Mouse (Mus musculus) brain, embryonic 14.5 days (tissue): Measurements from ENCODE around the gene Rbm14.
A peak's percentile ranks its signal among the peaks of the same experiment; 100 is the strongest.

Experiments used
- CTCF ChIP-seq: fragments of 200-500 bp; IDR thresholded peaks from 2 replicates; pipeline ENCODE4 v1.5.1; 2012; ENCODE audit warnings: inconsistent platforms, mild to moderate bottlenecking, moderate library complexity, borderline replicate concordance; ENCODE audit not compliant: insufficient read depth, insufficient read length; ENCODE audit errors: extremely low read depth
- POLR2A ChIP-seq: fragments of 200-500 bp; IDR thresholded peaks from 2 replicates; pipeline ENCODE4 v1.6.1; 2012; ENCODE audit warnings: mild to moderate bottlenecking, inconsistent platforms, borderline replicate concordance; ENCODE audit not compliant: poor library complexity, insufficient read depth, insufficient read length, severe bottlenecking; ENCODE audit errors: extremely low read depth

DNA sequence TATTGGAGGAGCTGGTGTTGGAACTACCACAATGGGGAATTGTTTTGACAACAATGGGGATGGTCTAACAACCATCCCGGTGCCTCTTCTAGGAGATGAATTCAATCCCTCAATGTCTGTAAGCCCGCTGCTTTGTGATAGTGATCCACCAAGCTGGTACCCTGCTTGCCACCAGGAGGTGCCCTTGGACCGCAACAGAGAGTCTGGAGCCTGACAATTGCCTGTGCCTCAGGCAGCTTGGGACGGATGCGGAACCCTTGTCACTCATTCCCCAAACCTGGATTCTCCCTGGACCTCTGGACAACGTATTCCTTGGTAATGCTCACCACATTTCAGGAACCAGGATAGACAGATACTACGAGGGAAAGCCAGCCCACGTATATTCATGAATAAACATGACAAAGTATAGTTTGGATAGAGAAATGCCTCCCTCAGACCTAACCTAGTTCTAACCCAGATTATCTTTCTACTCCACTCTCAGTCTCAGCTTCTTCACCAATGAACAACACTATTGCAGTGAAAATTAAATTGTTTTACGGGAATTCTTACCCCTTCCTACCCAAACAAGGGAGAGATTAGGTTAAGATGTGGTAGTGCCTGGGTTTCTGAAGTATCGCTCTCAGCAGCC lies 55.8 kb downstream of the Rbm14 start:
- TF ChIP-seq CTCF (peak; percentile 96), POLR2A (peak; percentile 31; the same call in 1 of the 2 replicates)
